Mouse (Mus musculus) heart, embryonic 15.5 days (tissue): ENCODE measurements around the gene Osgin1. TPM values are rescaled to one million over a fixed set of nuclear protein-coding genes. Genes with fewer than 3 reads are reported as not detected.

Experiments
- ATAC-seq: fragments of 200-750 bp; cut with Nextera tagmentation; replicated peaks from 2 replicates; pipeline ENCODE4 v1.8.0; 2017; ENCODE audit warnings: low read depth, moderate TSS enrichment; ENCODE audit not compliant: insufficient number of reproducible peaks, insufficient read depth, low FRiP score
- H3K27ac ChIP-seq: fragments of 300-500 bp; sonication (generic); 2 replicates; pipeline ENCODE4 v1.5.1; 2015; ENCODE audit warnings: mild to moderate bottlenecking, inconsistent platforms
- H3K27me3 ChIP-seq: fragments of 300-500 bp; sonication (generic); 2 replicates; pipeline ENCODE4 v1.6.1; 2015; ENCODE audit warnings: inconsistent platforms
- H3K36me3 ChIP-seq: fragments of 300-500 bp; sonication (generic); 2 replicates; pipeline ENCODE4 v1.6.1; 2015; ENCODE audit warnings: mild to moderate bottlenecking, inconsistent platforms
- H3K4me1 ChIP-seq: fragments of 300-500 bp; sonication (generic); replicated peaks from 2 replicates; pipeline ENCODE4 v1.6.1; 2015; ENCODE audit warnings: inconsistent platforms
- H3K4me2 ChIP-seq: fragments of 300-500 bp; sonication (generic); 2 replicates; pipeline ENCODE4 v1.6.1; 2015; ENCODE audit warnings: inconsistent platforms, mild to moderate bottlenecking, moderate library complexity
- H3K4me3 ChIP-seq: fragments of 300-500 bp; sonication (generic); 2 replicates; pipeline ENCODE4 v1.5.1; 2015; ENCODE audit warnings: mild to moderate bottlenecking, inconsistent platforms
- H3K9ac ChIP-seq: fragments of 300-500 bp; sonication (generic); 2 replicates; pipeline ENCODE4 v1.6.1; 2015; ENCODE audit warnings: mild to moderate bottlenecking, inconsistent platforms
- H3K9me3 ChIP-seq: fragments of 300-500 bp; sonication (generic); replicated peaks from 2 replicates; pipeline ENCODE4 v1.6.1; 2016; ENCODE audit warnings: inconsistent platforms
- WGBS: fragments of 180-500 bp; shearing (Covaris S2); methylation state at CpG from one replicate; pipeline ENCODE4 v1.1.7; 2015; ENCODE audit warnings: mixed read lengths; 5-methylcytosine and 5-hydroxymethylcytosine counted together
- polyA plus RNA-seq: library from polyadenylated mRNA; unstranded; fragments of >200 nt; fragmentation: Nextera tagmentation; extraction: Ambion mirVana; gene quantifications from 2 replicates; pipeline ENCODE4 v1.2.1, GENCODE M21; 2015

Gene Osgin1
- polyA plus RNA-seq, 1 experiment from 2014 or later: 0.67 TPM

DNA sequence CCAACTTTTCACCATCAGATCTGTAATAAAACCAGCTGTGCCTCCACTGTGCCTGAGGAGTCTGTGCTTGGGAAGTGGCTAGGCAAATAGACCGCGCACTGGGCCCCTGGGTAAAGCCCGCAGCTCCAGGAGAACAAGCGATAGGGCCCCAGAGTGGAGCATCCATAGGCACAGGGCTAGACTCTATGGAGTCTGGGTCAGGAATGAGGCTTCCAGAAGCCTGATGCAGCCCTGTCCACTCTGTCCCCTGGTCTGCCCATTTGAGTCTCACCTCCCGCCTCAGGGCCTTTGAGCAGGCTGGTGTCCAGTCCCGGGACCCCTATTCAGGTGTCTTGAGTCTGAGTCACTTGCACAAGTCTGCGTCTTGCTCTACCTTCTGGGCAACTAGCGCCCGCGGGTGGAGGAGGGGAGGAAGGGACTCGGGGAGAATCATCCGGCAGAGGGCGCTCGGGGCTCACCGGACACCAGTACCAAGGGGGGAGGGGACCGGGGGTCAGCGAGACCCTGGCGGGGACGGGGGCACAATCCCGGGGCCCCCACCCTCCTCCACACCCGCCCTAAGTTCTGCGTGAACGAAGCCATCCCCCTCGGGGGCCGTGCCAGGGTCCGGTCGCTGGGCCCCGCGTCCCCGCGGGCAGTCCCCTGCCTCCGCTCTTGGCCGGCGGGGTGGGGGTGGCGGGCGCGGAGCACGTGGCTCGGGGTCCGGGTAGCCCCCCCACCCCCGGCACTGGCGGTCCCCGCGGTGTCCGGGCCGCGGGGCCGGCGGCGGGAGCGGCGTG, 12.5 kb downstream of the Osgin1 start, which contains the start of gene Necab2:
Necab2 (plus strand) TSS at position 509 of the 779 bp plus-strand sequence.
- Histone ChIP-seq H3K27me3 (peaks cover 72% of the 10 kb centered on the region), H3K4me3 (peak within 1 kb of the TSS; percentile 67), H3K9me3 (no peaks in the 10 kb centered on the region), H3K27ac (no peak within 1 kb of the TSS), H3K9ac (peak within 1 kb of the TSS; percentile 64), H3K36me3 (no peaks in the 10 kb centered on the region), H3K4me2 (peak within 1 kb of the TSS; percentile 100), H3K4me1 (peaks cover 15% of the 10 kb centered on the region)
- ATAC-seq: peak; percentile 19; the same call in 1 of the 2 replicates
- WGBS: 3% methylated on average over 26 of the region's 52 CpGs

DNA sequence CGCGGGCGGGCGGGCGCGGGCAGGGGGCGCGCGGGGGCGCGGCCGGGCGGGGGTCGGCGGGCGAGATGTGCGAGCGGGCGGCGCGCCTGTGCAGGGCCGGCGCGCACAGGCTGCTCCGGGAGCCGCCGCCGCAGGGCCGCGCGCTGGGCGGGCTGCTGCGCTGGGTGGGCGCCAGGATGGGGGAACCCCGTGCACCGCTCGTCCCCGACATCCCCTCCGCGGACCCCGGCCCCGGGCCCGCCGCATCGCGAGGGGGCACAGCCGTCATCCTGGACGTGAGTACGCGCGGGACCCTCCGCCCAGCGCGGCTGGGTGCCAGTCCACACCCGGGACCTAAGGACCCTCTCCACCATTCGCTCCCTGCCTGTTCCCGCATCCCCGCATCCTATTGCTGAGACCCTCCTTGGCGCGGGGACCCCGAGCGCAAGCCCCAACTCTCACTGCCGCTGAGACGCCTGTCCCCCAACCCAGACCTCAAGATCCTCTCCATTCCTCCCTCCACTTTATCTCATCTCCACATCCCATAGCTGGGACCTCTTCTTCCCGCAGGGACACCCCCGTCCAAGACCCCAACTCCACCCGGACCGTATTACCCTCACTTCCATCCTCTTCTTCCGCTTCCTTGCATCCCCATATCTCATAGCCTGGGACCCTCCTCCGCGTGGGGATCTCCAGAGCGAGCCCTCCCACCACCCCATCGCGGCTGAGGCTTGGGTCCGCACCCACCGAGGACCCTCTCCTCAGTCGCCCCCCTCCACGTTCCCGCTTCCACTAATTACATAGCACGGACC, 13.3 kb downstream of the Osgin1 start:
- peaks cover 15% of the 10 kb centered on the region for H3K4me1 ChIP-seq
- ATAC-seq: peak; percentile 33; the same call in 1 of the 2 replicates
- no peak overlapping the region for H3K27ac ChIP-seq
- H3K27me3 ChIP-seq: peaks cover 76% of the 10 kb centered on the region
- peak overlapping the region; percentile 100 for H3K4me2 ChIP-seq
- H3K36me3 ChIP-seq: no peaks in the 10 kb centered on the region
- H3K9ac ChIP-seq: peak overlapping the region; percentile 64
- peak overlapping the region; percentile 67 for H3K4me3 ChIP-seq
- H3K9me3 ChIP-seq: no peaks in the 10 kb centered on the region
- WGBS: under 1% methylated on average over 47 of the region's 80 CpGs

DNA sequence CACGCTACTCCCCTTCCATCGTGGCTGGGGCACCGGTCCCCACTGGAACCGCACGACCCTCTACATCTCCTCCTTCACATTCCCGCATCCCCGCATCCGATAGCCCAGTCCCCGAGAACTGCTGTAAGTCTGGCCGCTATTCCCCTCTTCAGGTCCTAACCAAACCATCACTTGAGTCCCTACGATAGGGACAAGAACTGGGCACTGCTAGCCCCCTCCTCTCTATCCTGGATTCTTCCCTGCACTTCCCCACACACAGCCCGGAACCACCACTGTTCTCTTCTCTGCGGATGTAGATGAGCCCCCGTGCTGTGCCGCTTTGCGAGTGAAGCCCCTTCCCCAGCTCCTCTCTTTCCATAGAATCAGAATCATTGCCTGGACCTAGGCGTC, 13.9 kb downstream of the Osgin1 start:
- no peaks in the 10 kb centered on the region for H3K9me3 ChIP-seq
- no peak overlapping the region for H3K27ac ChIP-seq
- ATAC-seq: no peak
- peak overlapping the region; percentile 100 for H3K4me2 ChIP-seq
- no peak overlapping the region for H3K9ac ChIP-seq
- H3K4me3 ChIP-seq: peak overlapping the region; percentile 67
- peaks cover 80% of the 10 kb centered on the region for H3K27me3 ChIP-seq
- H3K36me3 ChIP-seq: no peaks in the 10 kb centered on the region
- peaks cover 15% of the 10 kb centered on the region for H3K4me1 ChIP-seq
- WGBS: 6% methylated on average over 17 of the region's 17 CpGs

DNA sequence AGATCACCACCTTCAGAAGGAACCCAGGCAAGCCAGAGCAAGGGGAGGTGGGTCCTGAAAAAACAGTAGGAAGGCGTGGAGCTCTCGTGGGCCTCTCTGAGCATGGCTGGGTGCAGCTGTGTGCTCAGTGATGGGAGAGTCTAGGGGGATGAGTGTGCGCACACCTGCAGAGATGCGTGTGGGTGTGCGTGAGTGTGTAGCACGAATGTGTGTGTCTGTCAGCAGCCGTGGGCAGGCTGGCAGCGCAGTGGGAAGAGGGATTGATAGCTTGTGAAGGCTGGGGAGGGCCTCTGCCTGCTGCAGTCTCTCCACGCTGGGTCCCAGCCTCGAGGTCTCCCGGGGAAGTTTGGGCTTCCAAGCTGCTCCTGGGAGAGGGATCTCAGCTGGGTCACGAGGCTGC, 15.7 kb downstream of the Osgin1 start:
- Histone ChIP-seq H3K4me1 (peaks cover 15% of the 10 kb centered on the region), H3K36me3 (no peaks in the 10 kb centered on the region), H3K4me3 (no peak overlapping the region), H3K27ac (no peak overlapping the region), H3K27me3 (peaks cover 74% of the 10 kb centered on the region), H3K4me2 (no peak overlapping the region), H3K9ac (no peak overlapping the region), H3K9me3 (no peaks in the 10 kb centered on the region)
- 70% methylated on average over 12 of the region's 12 CpGs for WGBS
- ATAC-seq: no peak

DNA sequence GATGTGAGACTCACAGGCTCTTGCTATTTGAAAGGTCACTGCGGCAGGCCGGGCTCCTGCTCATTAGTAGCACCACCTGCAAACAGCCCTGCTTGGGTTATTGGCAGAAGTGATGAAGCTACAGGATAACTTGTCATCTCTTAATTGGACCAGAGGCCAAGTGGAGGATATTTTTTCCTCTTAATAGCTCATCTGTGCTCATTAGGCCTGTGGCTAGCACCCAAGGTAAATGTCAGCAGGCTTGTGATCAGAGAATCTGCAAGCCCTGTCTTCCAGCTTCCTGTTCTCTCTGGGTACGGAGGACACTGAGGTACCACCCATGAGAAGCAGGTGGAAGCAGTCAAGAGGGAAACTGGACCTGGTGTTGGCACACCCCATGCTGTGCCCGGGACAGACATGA, 17.2 kb downstream of the Osgin1 start:
- no peak overlapping the region for H3K4me3 ChIP-seq
- H3K4me1 ChIP-seq: peaks cover 23% of the 10 kb centered on the region
- H3K9ac ChIP-seq: no peak overlapping the region
- H3K27ac ChIP-seq: no peak overlapping the region
- H3K27me3 ChIP-seq: peaks cover 59% of the 10 kb centered on the region
- ATAC-seq: no peak
- H3K9me3 ChIP-seq: no peaks in the 10 kb centered on the region
- H3K36me3 ChIP-seq: no peaks in the 10 kb centered on the region
- WGBS: 94% methylated on average over 4 of the region's 4 CpGs
- H3K4me2 ChIP-seq: no peak overlapping the region

DNA sequence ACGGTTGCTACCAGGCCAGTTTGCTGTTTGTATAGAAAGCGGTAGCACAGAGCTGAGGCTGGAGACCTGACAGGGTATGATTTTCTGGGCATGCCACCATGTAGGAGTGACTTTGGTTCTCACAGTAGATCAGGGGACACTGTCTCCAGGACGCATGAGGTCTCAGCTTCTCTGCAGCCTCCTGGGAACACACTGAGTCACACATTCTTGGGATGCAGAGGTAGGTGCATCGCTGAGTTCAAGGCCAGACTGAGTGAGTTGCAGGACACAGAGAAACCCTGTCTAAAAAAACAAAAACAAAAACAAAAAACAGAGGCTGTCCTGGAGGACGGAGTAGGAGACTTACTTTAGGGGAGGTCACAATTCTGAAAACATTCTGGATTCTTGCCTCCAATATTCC, 19.0 kb downstream of the Osgin1 start:
- Histone ChIP-seq H3K4me1 (peaks cover 11% of the 10 kb centered on the region), H3K36me3 (no peaks in the 10 kb centered on the region), H3K27ac (no peak overlapping the region), H3K4me2 (no peak overlapping the region), H3K9me3 (no peaks in the 10 kb centered on the region), H3K27me3 (peaks cover 42% of the 10 kb centered on the region), H3K9ac (no peak overlapping the region), H3K4me3 (no peak overlapping the region)
- 76% methylated on average over 5 of the region's 5 CpGs for WGBS
- no peak for ATAC-seq

DNA sequence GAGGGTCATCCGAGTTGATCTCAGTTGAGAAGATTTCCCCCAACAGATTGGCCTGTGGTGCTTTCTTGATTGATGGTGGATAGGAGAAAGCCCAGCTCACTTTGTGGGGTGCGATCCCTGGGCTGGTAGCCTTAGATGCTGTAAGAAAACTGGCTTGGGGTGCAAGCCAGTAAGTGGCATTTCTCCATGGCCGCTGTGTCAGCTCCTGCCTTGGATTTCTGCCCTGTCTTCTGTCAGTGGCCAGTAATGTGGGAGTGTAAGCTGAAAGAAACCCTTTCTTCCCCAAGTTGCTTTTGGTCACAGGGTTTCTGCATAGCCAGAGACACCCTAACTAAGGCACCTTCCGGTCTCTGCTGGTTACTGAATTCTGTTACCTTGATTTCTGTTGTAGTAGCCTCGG, 22.1 kb downstream of the Osgin1 start:
- ATAC-seq: no peak

DNA sequence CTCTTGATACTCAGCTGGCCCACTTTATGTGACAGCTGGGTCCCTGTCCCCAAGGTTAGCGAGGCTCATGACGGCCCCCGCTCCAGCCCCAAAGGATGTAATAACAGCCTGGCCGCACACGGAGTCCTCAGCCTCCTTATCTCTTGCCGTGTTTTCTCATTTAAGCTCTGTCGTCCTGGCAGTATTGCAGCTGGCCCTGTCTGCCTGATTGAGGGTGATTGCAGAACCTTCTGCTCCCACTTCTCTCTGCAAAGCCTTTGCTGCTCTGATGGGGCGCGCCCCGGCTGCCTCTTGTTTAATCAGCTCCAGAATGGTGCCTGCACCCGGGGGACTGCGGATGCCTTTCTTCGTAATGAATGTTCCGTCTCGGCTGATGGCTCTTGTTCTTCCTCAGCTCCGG, 25.8 kb downstream of the Osgin1 start:
- no peak for ATAC-seq
- Histone ChIP-seq H3K27ac (no peak overlapping the region), H3K9me3 (no peaks in the 10 kb centered on the region), H3K4me3 (peak overlapping the region; percentile 13; the same call in 1 of the 2 replicates), H3K36me3 (no peaks in the 10 kb centered on the region), H3K4me2 (peak overlapping the region; percentile 46), H3K4me1 (peaks cover 20% of the 10 kb centered on the region), H3K27me3 (peaks cover 28% of the 10 kb centered on the region), H3K9ac (0 out of 2 replicates have a peak overlapping the region, but pooled peaks have one; percentile 24)
- WGBS: 19% methylated on average over 16 of the region's 16 CpGs

More for the DNA sequence above, 22.1 kb downstream of the Osgin1 start:
- Histone ChIP-seq H3K4me3 (no peak overlapping the region), H3K4me1 (peaks cover 17% of the 10 kb centered on the region), H3K9ac (no peak overlapping the region), H3K27me3 (peaks cover 23% of the 10 kb centered on the region), H3K4me2 (no peak overlapping the region), H3K9me3 (no peaks in the 10 kb centered on the region), H3K36me3 (no peaks in the 10 kb centered on the region), H3K27ac (no peak overlapping the region)
- WGBS: 75% methylated on average over 5 of the region's 5 CpGs

DNA sequence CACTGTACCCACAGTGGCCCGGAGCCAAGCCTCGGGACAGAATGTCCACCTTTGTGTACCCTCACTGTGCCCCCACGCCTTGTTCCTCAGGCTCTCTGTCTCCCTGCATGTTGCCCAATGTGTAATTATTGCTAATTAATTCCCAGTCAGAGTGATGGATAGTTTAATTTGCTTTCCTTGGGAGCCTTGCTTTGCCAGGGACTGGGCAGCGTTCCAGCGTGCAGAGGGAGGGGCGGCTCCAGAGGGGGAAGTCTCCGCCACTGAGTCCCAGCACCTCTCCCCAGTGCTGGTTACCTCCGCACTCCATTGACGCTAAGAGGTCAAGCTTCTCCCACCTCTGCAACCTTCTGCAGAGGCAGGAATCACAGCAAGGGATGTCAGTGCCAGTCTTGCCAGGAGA, 27.4 kb downstream of the Osgin1 start:
- Histone ChIP-seq H3K36me3 (no peaks in the 10 kb centered on the region), H3K4me3 (no peak overlapping the region), H3K27ac (no peak overlapping the region), H3K27me3 (peaks cover 44% of the 10 kb centered on the region), H3K9ac (no peak overlapping the region), H3K4me1 (peaks cover 27% of the 10 kb centered on the region), H3K9me3 (no peaks in the 10 kb centered on the region), H3K4me2 (no peak overlapping the region)
- 68% methylated on average over 9 of the region's 9 CpGs for WGBS
- ATAC-seq: no peak

DNA sequence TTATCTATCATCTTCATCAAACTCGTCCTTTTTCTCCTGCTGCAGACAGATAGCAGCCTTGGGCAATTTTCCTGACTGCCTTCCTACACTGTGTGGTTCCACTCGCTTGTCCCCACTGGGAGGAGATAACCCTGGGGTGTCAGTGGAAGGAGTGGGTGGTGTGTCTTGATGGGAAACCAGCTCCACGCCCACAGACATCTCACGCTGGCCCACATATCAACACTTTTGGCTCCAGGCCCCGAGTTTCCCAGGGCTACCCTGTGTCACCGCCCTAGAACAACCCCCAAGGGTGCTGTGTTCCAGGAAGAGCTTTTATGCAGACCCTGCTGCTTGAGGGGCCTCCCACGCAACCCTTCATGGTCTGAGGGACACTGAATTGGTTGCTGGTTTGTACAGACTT, 29.8 kb downstream of the Osgin1 start:
- Histone ChIP-seq H3K9ac (no peak overlapping the region), H3K9me3 (no peaks in the 10 kb centered on the region), H3K4me1 (peaks cover 26% of the 10 kb centered on the region), H3K4me2 (no peak overlapping the region), H3K4me3 (no peak overlapping the region), H3K27ac (no peak overlapping the region), H3K36me3 (no peaks in the 10 kb centered on the region), H3K27me3 (peaks cover 53% of the 10 kb centered on the region)
- ATAC-seq: no peak
- 43% methylated on average over 7 of the region's 7 CpGs for WGBS

DNA sequence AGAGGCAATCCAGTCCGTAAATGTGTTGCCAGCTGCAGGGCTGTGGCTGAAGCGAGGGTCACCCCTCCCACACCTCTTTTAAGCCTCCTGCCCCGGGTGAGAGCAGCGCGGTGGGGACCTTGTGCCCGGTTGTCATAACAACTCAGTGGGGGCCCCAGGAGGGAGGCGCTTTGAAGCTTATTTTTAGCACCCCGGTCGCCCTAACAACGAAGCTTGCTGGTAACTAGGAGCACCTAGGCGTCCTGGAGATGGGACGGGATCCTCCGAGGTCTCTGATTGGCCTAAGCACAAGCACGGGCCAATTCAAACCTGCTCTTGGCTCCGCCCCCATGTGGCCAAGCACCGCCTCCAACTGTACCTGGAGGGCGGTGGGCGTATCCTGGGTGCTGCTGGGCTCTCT, 32.2 kb downstream of the Osgin1 start:
- peak overlapping the region; percentile 48 for H3K4me2 ChIP-seq
- WGBS: 2% methylated on average over 18 of the region's 18 CpGs
- peaks cover 19% of the 10 kb centered on the region for H3K4me1 ChIP-seq
- no peaks in the 10 kb centered on the region for H3K9me3 ChIP-seq
- H3K4me3 ChIP-seq: peak overlapping the region; percentile 11; the same call in 1 of the 2 replicates
- no peaks in the 10 kb centered on the region for H3K36me3 ChIP-seq
- H3K9ac ChIP-seq: no peak overlapping the region
- H3K27me3 ChIP-seq: peaks cover 43% of the 10 kb centered on the region
- H3K27ac ChIP-seq: no peak overlapping the region
- no peak for ATAC-seq
